Mouse (Mus musculus): Measurements from ENCODE around the gene Ttc9. TPM values are rescaled to one million over a fixed set of nuclear protein-coding genes. Genes with fewer than 3 reads are reported as not detected.

Gene Ttc9
- 1 to 10 TPM; 5.8 to 6.3 TPM for total RNA-seq (2021)
- long read RNA-seq, experiment 1, transcript Ttc9-201 (3 exons, 2,042 nt), result major isoform, 9 of 11 reads
- long read RNA-seq, experiment 1, partial matches to known transcripts, result 0 of 11 reads
- long read RNA-seq, experiment 1, other reads (novel, unspliced or antisense), result 2 of 11 reads
- long read RNA-seq, experiment 2, transcript Ttc9-201 (3 exons, 2,042 nt), result major isoform, 8 of 9 reads
- long read RNA-seq, experiment 2, partial matches to known transcripts, result 0 of 9 reads
- long read RNA-seq, experiment 2, other reads (novel, unspliced or antisense), result 1 of 9 reads

DNA sequence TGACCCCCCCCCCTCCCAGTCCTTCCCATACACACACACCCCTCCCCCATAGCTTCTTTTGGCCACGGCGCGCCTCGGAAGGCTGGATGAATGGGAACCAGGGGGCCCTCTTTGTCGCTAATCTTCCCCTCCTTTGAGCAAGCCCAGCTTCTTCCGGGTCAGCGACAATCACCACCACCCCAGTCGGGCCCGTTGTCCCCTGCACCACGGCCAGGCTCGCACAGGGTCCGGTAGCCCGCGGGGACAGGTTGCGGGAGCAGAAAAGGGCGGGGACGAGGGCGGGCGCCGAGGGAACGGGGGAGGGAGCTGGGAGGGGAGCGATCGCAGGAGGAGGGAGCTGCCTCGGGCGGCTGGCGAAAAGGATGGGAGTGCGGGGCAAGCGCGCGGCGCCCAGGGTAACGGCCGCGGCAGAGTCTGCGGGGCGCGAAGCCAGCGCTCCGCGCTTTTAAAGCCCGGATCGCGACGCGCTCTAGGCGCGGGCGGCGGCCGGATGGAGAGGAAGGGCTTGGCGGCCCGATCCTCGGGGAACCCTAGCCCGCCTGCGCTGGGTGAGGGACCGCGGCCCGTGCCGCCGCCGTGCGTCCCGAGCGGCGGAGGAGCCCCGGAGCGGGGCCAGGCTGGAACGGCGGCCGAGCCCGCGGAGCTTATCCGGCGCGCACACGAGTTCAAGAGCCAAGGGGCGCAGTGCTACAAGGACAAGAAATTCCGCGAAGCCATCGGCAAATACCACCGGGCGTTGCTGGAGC, at the start of gene Ttc9:
Gene Ttc9 (plus strand): TSS at position 335 of the 746 bp plus-strand sequence.
- intact Hi-C loops (cut with DNase I), result no loop called here
- peak in 1 of 2 experiments; percentile 16 for DNase-seq

DNA sequence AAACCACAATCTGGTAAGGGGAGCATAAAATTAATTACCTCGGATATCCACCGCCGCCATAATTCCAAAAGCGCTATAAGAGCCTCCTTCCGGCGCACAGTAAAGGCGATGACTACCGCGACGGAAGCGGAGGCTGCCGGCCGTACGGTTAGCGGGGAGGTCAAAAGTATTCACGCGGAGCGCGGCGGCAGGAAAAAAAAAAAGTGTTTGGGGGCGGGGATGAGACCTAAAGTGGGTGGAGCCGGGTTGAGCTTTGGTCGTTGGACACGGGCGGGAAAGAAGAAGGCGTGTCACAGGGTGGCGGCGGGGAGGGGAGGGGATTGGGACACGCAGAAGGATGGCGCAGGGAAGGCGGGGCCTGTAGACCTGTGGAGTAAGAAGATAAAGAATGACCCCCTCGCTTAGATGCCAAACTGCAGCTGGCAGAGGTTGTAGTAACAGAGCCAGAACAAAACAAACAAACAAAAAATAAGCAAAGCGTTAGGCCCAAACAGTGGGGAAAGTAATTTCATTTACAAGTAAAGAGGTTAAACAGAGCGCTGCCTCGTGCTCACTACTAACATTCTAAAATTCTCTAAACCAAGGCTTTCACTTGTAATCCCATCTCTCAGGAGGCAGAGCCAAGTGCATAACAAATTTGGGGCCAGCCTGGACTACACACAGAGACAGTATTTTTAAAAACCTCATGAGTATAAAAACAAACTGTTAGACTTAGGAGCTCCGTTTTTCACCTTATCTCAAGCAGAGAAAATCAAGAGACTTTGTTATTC, 36.0 kb upstream of the Ttc9 start, which contains the start of gene Med6:
Gene Med6 (minus strand): TSS at position 107 of the 770 bp plus-strand sequence.
- intact Hi-C loops (cut with DNase I), result no loop called here
- peak; percentile 81 to 90 for DNase-seq

DNA sequence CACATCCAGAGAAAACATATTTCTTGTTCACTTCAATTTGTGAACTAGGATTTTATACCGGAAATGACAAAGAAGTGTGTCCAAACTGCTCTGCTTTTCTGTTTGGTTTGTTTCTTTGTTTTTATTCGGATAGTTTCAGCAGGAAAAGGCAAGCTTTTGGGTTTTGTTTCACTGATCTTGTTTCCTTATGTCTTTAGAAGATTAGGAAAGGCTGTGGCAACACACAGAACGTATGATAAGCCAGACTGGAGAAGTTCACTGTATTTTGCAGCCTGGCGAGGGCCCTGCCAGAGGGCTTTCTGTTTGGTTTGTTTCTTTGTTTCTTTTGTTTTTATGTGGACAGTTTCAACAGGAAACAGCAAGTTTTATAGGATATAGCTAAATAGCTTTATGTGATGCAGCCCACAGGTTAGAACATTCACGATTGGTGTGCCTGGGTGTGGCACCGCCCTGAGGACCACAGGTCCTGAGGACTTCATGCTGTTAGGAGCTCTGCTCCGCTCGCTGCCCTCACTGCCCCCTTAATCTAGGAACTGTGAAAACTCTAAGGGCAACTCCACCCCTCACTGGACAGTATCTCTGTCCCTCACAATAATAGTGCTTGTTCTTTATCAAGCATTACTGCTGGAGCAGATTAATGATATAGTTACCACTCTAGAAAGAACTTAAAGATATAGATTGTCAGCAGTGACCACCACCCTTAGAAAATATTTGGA, 34.3 kb upstream of the Ttc9 start:
- no peak for DNase-seq
- intact Hi-C loops (cut with DNase I), result no loop called here

DNA sequence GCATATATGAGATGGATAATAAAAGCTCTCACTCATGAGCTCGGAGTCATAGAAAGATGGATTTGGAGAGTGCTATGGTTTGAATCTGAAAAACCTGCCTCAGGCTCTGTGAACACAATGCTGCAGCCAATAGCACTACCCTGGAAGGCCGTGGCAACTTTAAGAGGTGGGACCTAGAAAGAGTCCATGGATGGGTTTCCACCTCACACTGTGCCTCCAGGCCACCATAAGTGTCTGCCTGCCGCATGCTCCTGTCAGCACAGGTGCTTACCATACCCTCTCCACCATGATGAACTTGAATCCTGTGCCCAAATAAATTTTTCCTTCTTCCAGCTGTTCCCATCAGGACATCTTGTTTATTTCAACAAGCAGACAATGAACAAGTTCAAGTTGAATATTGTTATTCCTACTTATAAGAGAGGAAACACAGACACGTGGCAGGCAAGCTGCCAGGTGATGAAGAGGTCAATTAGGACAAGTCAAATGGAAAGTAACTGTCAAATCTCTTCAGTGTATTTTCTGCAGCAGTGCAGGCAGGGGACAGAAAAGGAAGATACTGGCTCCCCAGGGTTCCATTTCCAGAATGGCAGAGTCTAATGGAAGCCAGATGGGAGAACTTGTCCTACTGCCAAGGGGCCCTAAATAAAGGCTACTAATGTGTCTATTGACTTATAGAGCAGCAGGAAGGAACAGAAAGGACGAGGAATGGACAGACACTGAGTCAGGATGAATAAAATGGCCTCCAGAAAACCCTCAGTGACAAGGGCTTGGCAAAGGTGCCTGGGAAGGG, 25.9 kb upstream of the Ttc9 start:
- intact Hi-C loops (cut with DNase I), result no loop called here
- DNase-seq, result no peak

DNA sequence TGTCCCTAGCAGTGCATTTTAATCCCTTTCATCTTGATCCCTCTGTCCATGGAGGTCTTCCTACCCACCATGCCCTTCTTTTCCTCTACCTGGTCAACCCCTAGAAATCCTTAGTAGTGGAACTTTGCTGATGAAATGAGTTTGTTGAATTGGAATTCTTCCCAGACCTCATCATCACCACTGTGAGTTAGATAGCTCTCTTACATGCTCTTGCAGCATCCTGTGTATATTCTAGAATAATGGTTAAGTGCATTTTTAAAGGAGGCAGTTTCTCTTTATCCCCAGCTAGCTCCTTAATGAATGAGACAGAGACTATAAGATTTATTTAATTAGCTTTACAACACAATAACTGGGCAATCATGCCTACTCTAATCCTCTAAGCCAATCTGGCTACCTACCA, 21.6 kb upstream of the Ttc9 start:
- intact Hi-C loops (cut with DNase I), result no loop called here

DNA sequence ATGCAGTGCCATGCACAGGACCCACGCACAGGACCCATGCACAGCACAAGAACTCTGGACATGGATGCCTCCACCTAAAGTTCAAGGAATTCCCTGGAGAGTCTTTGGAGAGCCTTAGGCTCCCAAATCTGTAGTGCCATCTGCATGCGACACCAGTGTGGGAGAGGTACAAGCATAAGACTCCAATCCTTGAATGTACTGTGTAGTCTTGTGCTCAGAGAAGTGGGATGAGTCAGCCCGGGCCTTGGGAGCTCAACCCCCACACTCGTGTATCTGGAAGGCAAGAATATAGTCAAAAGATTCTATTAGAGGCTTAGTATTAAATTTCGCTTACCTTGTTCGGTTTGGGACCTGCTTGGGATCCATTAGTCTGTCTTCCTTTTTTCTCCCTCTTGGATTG, 15.2 kb upstream of the Ttc9 start:
- intact Hi-C loops (cut with DNase I), result no loop called here
- no peak for DNase-seq

More for the DNA sequence above, 21.6 kb upstream of the Ttc9 start:
- no peak for DNase-seq

DNA sequence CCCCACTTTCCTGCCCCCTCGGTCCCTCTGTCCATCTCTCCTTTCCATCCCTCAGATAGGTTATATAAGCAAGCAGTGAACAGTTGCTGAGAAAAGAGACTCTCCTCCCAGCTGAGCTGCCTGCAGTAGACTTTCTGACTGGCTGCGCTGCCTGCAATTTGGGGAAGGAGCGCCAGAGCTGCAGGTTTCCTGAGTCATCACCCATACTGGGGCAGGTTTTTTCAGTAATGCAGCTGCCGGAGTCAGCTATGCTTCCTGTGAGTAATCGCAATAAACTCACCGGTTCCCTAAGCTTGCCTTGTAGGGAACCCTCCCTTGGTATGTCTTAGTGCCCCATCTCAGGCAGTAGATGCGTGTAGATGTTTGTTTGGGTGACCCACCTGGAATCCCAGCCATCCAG, 14.1 kb upstream of the Ttc9 start:
- intact Hi-C loops (cut with DNase I), result no loop called here
- DNase-seq, result no peak

DNA sequence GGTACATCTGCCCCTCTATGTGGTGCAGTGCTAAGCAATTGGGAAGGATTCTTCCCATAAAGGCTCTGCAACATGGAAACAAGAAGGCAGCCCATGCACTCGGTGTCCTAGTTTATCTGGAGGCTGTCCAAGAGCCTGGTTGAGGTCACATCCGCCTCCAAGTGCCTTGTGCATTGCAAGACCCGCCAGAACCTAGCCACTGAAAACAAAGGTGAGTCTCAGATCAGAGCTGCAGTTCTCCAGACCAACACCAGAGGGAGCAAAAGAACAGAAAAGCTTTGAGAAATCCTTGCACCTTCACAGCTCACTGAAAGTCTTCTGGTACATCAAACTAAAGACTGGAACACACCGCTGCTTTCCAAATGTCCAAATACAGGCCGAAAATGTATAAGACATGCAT, 11.7 kb upstream of the Ttc9 start:
- intact Hi-C loops (cut with DNase I), result loop anchor here (2.0 kb wide), 2 partner anchors 83 to 169 kb away; no protein-coding TSS in a partner anchor
- peak; percentile 21 to 30 for DNase-seq

DNA sequence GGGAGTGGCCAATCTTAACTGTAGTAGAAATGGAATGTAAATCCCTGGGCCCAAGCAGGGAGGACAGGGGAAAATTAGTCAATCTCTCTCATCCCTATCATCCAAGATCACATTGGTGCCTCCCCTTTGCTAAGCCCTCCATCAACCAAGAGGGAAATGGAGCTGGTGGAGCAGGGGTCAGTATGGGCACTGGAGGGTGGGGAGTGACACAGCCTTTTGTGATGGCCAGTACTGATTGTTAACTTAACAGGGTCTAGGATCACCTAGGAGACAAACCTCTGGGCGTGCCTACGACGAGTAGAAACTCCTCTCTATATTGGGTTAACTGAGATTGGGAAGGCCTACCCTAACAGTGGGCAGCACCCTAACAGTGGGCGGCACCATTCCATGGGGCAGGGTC, 7.7 kb upstream of the Ttc9 start:
- intact Hi-C loops (cut with DNase I), result no loop called here
- no peak for DNase-seq

DNA sequence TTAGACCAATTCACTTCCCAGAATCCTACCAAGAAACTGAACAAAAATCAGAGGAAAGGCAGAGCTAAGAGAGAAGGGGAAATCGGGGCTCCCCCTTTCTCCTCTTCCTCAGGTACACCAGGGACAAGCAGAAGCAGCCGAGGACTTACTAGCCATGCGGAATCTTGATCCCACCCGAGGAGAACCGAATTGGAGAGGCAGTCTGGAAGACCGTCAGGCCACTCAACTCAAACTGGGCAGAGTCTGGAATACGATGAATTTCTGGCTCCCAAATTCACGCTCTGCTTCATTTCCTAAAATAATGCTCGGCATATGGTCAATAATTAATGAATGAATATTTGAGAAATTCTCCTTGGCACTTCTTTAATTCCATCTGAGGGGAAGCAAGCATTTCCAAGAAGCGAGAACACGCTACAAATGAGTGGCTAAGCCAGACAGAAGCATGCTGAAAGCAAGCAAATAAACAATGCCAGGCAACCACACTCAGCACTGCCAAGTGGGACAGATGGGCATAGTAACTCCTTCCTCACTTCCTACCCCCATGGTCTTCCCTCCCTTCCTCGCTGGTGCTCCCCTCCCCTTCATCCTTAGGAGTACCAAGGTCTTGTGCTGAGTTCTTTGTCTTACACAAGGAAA, 4.7 kb upstream of the Ttc9 start:
- intact Hi-C loops (cut with DNase I), result no loop called here

DNA sequence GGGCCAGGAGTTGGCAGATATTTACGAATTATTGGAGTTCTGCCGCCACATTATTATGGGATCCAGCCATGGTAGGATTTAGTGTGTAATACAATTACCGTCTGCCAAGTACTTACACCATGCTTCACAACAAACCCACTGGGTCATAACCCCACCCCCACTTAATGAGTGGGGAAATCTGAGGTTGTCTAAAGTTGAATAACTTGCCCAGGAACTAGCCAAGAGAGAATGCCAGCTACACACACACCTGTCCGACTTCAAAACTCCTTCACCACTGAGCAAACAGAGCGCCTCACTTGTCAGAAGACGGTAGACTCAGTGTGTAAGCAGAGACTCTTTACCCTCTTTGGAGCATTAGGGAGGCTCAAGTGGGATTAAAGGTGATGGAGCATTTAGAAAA, 3.6 kb upstream of the Ttc9 start:
- DNase-seq, result no peak
- intact Hi-C loops (cut with DNase I), result no loop called here

More for the DNA sequence above, 4.7 kb upstream of the Ttc9 start:
- no peak for DNase-seq

DNA sequence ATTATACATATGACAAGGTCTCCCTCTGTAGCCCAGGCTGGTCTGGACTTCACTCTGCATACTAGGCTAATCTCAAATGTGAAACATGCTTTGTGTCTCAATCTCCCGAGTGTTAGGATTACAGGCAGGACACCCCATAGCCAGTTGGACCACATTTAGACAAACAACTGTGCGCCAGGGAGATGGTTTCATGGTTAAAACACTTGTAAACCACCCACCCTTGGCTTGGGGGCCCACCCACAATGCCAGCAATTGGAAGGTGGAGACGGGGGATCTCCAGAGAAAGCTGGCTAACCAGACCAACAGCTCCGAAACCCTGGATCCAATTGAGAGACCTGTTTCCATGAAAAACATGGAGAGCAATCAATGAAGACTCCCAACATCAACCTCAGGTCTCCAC, 3.0 kb upstream of the Ttc9 start:
- DNase-seq, result no peak
- intact Hi-C loops (cut with DNase I), result no loop called here

DNA sequence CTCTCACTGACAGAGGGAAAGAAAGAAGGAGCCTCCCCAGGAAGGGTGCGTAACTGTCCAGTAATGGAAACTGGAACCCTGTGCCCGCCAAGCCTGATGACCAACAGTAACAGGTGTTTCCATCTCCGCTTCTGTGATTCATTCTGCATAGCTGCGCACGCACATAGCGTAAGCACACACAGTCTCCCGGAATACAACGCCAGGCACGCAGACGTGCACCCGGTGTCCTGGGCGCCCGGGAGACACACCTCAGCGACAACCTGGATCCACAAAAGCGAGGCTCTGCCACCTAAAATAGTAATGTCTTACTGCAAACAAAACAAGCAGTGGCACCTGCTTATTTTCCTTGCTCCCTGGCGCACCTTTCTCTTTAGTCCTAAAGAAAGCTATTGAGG, 532 bp upstream of the Ttc9 start:
- intact Hi-C loops (cut with DNase I), result no loop called here
- peak; percentile 11 to 16 for DNase-seq

DNA sequence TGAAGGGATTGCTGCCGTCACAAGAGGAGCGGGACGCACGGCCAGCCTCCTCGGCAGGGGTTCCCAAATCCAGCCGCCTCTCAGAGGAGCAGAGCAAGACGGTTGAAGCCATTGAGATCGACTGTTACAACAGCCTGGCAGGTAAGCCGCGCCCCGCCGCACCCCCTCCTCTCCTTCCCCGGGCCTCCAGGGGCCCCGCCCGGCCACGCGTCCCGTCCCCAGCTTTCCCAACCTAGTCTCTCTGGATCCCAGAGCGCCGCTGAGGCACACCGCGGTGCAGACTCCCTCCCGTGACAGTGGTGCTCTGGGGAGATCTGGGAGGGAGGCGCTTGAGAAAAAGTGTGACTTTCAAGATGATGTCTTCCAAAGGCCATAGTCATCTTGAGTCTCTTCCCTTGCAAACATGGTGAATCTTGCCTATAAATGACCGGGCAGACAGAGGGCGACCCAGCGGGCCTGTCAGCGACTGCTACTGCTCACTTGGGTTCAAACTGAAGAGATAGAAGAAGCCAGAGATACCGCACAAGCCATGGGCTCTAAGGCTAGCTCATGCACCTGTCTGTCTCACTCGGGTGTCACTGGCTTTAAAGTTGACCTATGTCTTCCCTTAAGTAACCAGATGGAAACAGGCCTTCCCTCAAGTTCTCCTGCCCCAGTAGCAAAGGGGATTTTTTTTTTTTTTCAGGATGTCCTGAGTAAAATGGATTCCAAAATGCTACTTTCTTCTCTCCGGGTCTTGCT, 782 bp downstream of the Ttc9 start:
- no peak for DNase-seq
- intact Hi-C loops (cut with DNase I), result no loop called here

DNA sequence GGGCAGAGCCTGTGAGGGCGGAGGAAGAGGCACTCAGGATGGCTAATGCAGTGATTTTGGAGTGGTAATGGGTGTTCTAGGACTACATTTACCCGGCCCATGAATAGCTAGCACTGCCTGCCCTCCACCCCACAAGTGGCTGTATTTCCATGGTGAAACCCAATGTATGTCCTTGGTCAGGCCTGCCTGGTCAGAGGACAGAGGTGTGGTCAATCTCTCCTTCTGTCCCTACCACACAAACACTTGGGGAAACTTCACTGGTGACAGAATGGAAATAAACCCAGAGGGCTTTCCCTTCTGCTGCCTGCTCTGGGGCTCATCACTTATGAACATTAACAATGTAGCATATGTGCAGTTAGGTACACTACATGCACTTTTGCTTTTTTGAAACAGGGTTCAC, 2.2 kb downstream of the Ttc9 start:
- DNase-seq, result no peak
- intact Hi-C loops (cut with DNase I), result no loop called here

DNA sequence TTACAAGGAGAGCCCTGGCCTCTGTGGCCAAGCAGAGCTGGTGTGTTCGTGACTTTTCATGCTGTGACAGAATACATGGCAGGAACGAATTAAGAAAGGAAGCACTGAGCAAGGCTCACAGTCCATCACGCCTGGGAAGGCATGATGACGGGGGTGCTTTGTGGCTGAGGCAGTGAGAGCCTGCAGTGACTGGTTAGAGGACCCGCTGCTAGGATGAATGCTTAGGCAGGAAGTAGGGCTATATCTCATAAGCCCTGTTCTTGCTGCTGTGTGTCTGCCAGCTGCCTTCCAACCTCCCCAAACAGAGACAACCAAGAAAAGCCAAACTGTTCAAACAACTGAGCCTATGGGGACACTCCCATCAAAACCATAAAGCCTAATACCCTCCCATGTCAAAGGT, 9.6 kb downstream of the Ttc9 start:
- no peak for DNase-seq
- intact Hi-C loops (cut with DNase I), result no loop called here

DNA sequence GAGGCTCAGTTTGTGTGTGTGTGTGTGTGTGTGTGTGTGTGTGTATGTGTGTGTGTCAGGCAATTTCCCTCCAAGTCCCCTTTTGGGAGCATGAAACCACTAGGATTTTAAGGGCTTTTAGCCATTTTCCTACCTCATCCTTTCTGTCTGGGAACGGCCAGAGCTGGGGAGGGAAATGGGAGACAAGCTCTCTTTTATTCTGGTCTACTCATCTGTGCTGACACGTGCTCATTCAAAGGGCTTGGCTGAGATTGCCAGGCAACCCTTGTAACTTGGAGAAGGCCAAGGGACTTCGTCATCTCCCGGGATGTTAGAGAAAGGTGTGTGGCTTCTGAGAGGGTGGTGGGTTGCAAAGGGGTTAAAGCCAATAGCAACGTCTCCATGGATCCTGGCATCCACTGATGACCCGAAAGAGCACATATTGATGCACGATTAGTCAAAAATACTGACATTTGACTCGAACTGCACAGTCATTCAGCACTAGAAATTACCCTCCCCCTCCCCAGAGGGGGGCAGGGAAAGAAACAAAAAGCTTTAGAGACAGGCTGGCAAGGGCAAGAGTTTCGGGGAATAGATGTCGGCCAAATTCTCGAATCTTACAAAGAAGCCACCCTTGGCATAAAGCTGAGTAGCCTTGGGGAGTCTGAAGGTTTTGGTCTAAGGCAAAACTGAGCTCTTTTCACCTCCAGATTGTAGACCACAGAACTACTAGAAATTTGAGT, 11.5 kb downstream of the Ttc9 start:
- no peak for DNase-seq
- intact Hi-C loops (cut with DNase I), result no loop called here

DNA sequence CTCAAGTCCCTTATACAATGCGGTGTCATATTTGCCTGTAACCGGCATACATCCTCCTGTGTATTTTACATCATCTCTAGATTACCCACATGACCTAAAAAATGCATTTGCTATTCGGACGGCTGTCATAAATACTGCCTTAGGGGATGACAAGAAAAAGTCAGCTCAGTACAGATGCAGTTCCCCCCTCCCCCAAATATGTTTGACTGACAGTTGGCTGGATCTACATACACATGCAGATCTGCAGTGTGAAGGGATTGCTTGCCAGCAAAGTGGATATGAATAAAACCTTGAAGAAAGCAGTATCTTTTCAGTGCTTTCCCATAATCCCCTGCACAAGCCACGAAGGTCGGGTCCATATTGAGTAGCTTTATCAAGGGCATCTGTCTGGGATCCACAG, 15.8 kb downstream of the Ttc9 start:
- intact Hi-C loops (cut with DNase I), result loop anchor here (2.0 kb wide), 1 partner anchor 20 kb away; no protein-coding TSS in a partner anchor

More for the DNA sequence above, 15.8 kb downstream of the Ttc9 start:
- DNase-seq, result no peak
